Mouse (Mus musculus): ENCODE measurements at regions not wholly inside any gene's neighbourhood (a gene's known extent, or its start where the extent isn't known, plus 50 kb on each side); places are given as distances from the start of the nearest gene placed in this dataset.

GRCm38 (mm10) chr1:35765692-35766091, 302.5 kb upstream of the Hs6st1 start:
- H3K9me3 ChIP-seq (ENCODE audit: low read length) = peaks cover 4% of the 10 kb centered on the region; the same call in 1 of the 2 replicates
- H3K4me1 ChIP-seq (replicated peaks; ENCODE audit: low read depth, low read length) = peaks cover 11% of the 10 kb centered on the region
- H3K4me3 ChIP-seq (replicated peaks; ENCODE audit: low read length) = no peak overlapping the region

DNA sequence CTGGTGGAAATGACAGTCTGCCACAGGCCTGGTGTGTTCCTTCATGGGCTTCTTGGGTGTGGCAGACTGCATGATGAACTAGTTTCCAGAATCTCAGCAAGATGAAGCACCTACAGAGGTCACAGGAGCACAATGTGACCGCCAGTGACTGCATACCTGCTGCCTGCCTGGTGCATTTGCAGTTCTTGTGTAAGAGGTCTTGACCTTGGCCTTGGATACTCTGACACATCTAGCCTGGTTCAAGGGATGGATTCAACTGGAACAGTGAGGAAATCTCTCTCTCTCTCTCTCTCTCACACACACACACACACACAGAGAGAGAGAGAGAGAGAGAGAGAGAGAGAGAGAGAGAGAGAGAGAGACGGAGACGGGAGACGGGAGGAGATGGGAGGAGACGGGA, 301.9 kb upstream of the Hs6st1 start:
- Histone ChIP-seq H3K36me3 (ENCODE audit: insufficient read depth, low read length) (no peaks in the 10 kb centered on the region), H3K4me3 (replicated peaks; ENCODE audit: low read length) (no peak overlapping the region), H3K9me3 (ENCODE audit: low read length) (peaks cover 4% of the 10 kb centered on the region; the same call in 1 of the 2 replicates), H3K27me3 (ENCODE audit: insufficient read depth, low read length) (no peaks in the 10 kb centered on the region), H3K4me1 (replicated peaks; ENCODE audit: low read depth, low read length) (peaks cover 11% of the 10 kb centered on the region)
- TF ChIP-seq POU5F1 (IDR thresholded peaks at IDR 0.05; ENCODE audit: borderline replicate concordance, low read length) = no peak
- TF ChIP-seq NANOG (IDR thresholded peaks at IDR 0.05; ENCODE audit: borderline replicate concordance, low read length) = no peak
- no peak for TF ChIP-seq CTCF (conservative IDR thresholded peaks at IDR 0.05; ENCODE audit: low read length)

More at GRCm38 (mm10) chr1:35765692-35766091, 302.5 kb upstream of the Hs6st1 start:
- Histone ChIP-seq H3K36me3 (ENCODE audit: insufficient read depth, low read length) (no peaks in the 10 kb centered on the region), H3K27me3 (ENCODE audit: insufficient read depth, low read length) (no peaks in the 10 kb centered on the region)
- TF ChIP-seq CTCF (conservative IDR thresholded peaks at IDR 0.05; ENCODE audit: low read length) = no peak; the same call in 1 of the 2 replicates
- TF ChIP-seq POU5F1 (IDR thresholded peaks at IDR 0.05; ENCODE audit: borderline replicate concordance, low read length) = no peak

DNA sequence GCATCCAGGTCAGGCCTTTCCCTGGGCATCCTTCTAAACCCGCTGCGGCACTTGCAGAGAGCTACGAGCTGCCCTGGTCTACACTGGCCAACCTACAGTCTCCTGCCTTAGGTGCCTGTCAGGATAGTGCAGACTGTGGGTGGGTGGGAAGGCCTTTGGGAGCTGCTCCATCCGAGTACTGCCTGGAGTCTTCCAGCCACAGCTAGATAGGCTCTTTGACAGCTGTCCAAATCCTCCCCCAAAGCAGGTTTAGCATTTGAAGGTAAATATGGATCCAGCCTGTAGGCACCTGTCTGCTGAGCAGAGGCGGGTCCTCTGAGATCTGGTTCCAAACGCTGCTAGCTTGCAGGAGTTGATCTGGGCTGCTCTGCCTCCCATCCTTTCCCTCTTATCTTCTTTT, 295.6 kb upstream of the Hs6st1 start:
- no peak overlapping the region for H3K4me3 ChIP-seq (replicated peaks; ENCODE audit: low read length)

DNA sequence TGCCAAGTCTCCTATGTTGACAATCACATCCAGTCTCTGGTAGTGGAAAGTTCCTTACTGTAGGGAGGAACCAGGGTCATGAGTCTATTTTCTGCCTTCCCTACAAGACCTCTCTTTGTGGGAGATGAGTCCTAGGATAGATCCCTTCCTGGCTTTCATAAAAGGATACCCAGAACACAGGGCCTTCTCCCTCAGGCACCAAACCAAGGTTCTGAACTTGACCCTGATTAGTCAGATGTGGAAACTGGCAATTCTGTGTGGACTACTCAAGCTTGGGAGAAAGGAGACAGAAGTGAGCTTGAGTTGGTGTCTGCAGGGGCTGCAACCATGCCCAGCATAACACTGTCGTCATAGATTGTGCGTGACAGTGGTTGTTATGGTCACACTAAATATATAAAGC, 293.6 kb upstream of the Hs6st1 start:
- Histone ChIP-seq H3K27me3 (ENCODE audit: insufficient read depth, low read length) (no peaks in the 10 kb centered on the region), H3K9me3 (ENCODE audit: low read length) (no peaks in the 10 kb centered on the region), H3K36me3 (ENCODE audit: insufficient read depth, low read length) (no peaks in the 10 kb centered on the region), H3K4me1 (replicated peaks; ENCODE audit: low read depth, low read length) (no peaks in the 10 kb centered on the region), H3K4me3 (replicated peaks; ENCODE audit: low read length) (no peak overlapping the region)
- TF ChIP-seq NANOG (IDR thresholded peaks at IDR 0.05; ENCODE audit: borderline replicate concordance, low read length) (no peak), POU5F1 (IDR thresholded peaks at IDR 0.05; ENCODE audit: borderline replicate concordance, low read length) (no peak), CTCF (conservative IDR thresholded peaks at IDR 0.05; ENCODE audit: low read length) (no peak)

More for the DNA sequence above, 295.6 kb upstream of the Hs6st1 start:
- Histone ChIP-seq H3K27me3 (ENCODE audit: insufficient read depth, low read length) (no peaks in the 10 kb centered on the region), H3K9me3 (ENCODE audit: low read length) (no peaks in the 10 kb centered on the region), H3K4me1 (replicated peaks; ENCODE audit: low read depth, low read length) (no peaks in the 10 kb centered on the region), H3K36me3 (ENCODE audit: insufficient read depth, low read length) (no peaks in the 10 kb centered on the region)
- no peak for TF ChIP-seq NANOG (IDR thresholded peaks at IDR 0.05; ENCODE audit: borderline replicate concordance, low read length)
- TF ChIP-seq POU5F1 (IDR thresholded peaks at IDR 0.05; ENCODE audit: borderline replicate concordance, low read length) = no peak
- TF ChIP-seq CTCF (conservative IDR thresholded peaks at IDR 0.05; ENCODE audit: low read length) = no peak

DNA sequence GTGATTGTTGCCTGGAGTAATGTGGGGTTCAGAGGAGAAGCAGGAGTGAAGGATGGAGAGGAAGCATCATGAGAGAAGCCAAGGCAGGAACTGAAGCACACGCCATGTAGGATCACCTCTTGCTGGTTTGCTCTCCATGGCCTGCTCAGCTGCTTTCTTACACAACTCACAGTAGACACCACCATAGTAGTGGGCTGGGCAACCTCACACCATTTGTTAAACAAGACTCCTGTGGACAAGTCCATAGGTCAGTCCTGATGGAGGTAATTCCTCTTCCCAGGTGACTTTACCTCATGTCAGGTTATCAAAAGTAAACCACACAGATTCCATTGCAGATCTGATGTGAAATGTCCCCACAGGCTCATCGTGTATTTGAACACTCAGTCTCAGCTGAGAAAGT, 285.5 kb upstream of the Hs6st1 start:
- H3K9me3 ChIP-seq (ENCODE audit: low read length) = peaks cover 53% of the 10 kb centered on the region
- H3K36me3 ChIP-seq (ENCODE audit: insufficient read depth, low read length) = no peaks in the 10 kb centered on the region
- TF ChIP-seq POU5F1 (IDR thresholded peaks at IDR 0.05; ENCODE audit: borderline replicate concordance, low read length) = no peak
- no peak for TF ChIP-seq NANOG (IDR thresholded peaks at IDR 0.05; ENCODE audit: borderline replicate concordance, low read length)
- TF ChIP-seq CTCF (conservative IDR thresholded peaks at IDR 0.05; ENCODE audit: low read length) = no peak
- H3K4me3 ChIP-seq (replicated peaks; ENCODE audit: low read length) = no peak overlapping the region
- H3K27me3 ChIP-seq (ENCODE audit: insufficient read depth, low read length) = no peaks in the 10 kb centered on the region
- H3K4me1 ChIP-seq (replicated peaks; ENCODE audit: low read depth, low read length) = no peaks in the 10 kb centered on the region

- no peak for TF ChIP-seq POU5F1 (IDR thresholded peaks at IDR 0.05; ENCODE audit: borderline replicate concordance, low read length)
- no peak for TF ChIP-seq CTCF (conservative IDR thresholded peaks at IDR 0.05; ENCODE audit: low read length)
- no peak for TF ChIP-seq NANOG (IDR thresholded peaks at IDR 0.05; ENCODE audit: borderline replicate concordance, low read length)
- Histone ChIP-seq H3K36me3 (ENCODE audit: insufficient read depth, low read length) (no peaks in the 10 kb centered on the region), H3K27me3 (ENCODE audit: insufficient read depth, low read length) (no peaks in the 10 kb centered on the region), H3K4me3 (replicated peaks; ENCODE audit: low read length) (no peak overlapping the region), H3K4me1 (replicated peaks; ENCODE audit: low read depth, low read length) (no peaks in the 10 kb centered on the region), H3K9me3 (ENCODE audit: low read length) (peaks cover 61% of the 10 kb centered on the region)
Measured at GRCm38 (mm10) chr1:35783427-35783826, 284.8 kb upstream of the Hs6st1 start.

- H3K9me3 ChIP-seq (ENCODE audit: low read length) = peaks cover 59% of the 10 kb centered on the region
- H3K4me3 ChIP-seq (replicated peaks; ENCODE audit: low read length) = no peak overlapping the region
- H3K4me1 ChIP-seq (replicated peaks; ENCODE audit: low read depth, low read length) = no peaks in the 10 kb centered on the region
- no peak for TF ChIP-seq CTCF (conservative IDR thresholded peaks at IDR 0.05; ENCODE audit: low read length)
- no peak for TF ChIP-seq NANOG (IDR thresholded peaks at IDR 0.05; ENCODE audit: borderline replicate concordance, low read length)
- TF ChIP-seq POU5F1 (IDR thresholded peaks at IDR 0.05; ENCODE audit: borderline replicate concordance, low read length) = no peak
- no peaks in the 10 kb centered on the region for H3K27me3 ChIP-seq (ENCODE audit: insufficient read depth, low read length)
- H3K36me3 ChIP-seq (ENCODE audit: insufficient read depth, low read length) = no peaks in the 10 kb centered on the region
Measured at GRCm38 (mm10) chr1:35786241-35786640, 282.0 kb upstream of the Hs6st1 start.

DNA sequence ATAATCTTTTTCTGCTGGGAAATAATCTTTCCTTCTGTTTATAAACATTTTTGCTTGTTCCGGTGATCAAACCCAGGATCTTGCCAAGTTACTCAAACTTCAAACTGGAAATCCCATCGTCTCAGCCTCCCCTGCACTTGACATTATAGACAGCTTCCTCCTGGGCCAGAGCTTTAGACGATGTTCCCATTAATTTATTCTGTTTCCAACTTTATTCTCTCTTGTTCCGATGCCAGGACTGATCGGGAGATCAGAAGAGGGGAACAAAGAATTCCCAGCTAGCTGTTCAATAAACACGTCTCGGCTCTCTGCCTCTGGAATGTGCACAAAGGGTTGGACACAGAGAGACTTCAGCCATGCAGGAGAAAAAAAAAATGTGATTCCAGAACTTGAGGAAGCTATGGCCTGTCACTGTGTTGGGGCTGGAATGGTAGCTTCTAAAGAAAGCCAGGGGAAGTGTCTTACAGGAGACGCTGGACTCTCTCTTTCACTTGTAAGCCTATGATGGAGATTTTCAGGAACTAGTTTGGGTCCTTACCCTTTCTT, 281.5 kb upstream of the Hs6st1 start:
- Histone ChIP-seq H3K4me3 (replicated peaks; ENCODE audit: low read length) (no peak overlapping the region), H3K27me3 (ENCODE audit: insufficient read depth, low read length) (no peaks in the 10 kb centered on the region), H3K4me1 (replicated peaks; ENCODE audit: low read depth, low read length) (no peaks in the 10 kb centered on the region), H3K36me3 (ENCODE audit: insufficient read depth, low read length) (no peaks in the 10 kb centered on the region), H3K9me3 (ENCODE audit: low read length) (peaks cover 56% of the 10 kb centered on the region)
- no peak for TF ChIP-seq CTCF (conservative IDR thresholded peaks at IDR 0.05; ENCODE audit: low read length)
- no peak for TF ChIP-seq POU5F1 (IDR thresholded peaks at IDR 0.05; ENCODE audit: borderline replicate concordance, low read length)
- no peak for TF ChIP-seq NANOG (IDR thresholded peaks at IDR 0.05; ENCODE audit: borderline replicate concordance, low read length)

DNA sequence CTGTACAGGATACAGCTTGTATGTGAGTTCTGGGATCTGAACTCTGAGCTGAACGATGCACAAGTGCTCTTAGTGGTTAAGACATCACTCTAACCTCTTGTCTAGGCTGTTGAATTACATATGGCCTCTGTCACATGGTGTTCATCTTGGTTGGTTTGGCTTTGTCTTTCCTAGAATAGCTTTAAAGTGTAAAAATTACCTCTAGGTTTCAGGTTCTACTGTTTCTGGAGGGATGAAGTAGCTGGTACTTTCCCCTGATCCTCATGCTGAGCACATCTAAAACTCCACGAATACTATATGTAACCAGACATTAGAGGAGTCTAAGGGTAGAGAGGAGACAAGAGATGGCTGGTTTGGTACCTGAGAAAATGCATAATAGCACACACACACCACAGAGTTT, 271.1 kb upstream of the Hs6st1 start:
- H3K36me3 ChIP-seq (ENCODE audit: insufficient read depth, low read length) = no peaks in the 10 kb centered on the region
- TF ChIP-seq NANOG (IDR thresholded peaks at IDR 0.05; ENCODE audit: borderline replicate concordance, low read length) (no peak), CTCF (conservative IDR thresholded peaks at IDR 0.05; ENCODE audit: low read length) (no peak), POU5F1 (IDR thresholded peaks at IDR 0.05; ENCODE audit: borderline replicate concordance, low read length) (no peak)
- peaks cover 41% of the 10 kb centered on the region for H3K9me3 ChIP-seq (ENCODE audit: low read length)
- H3K4me3 ChIP-seq (replicated peaks; ENCODE audit: low read length) = no peak overlapping the region
- no peaks in the 10 kb centered on the region for H3K4me1 ChIP-seq (replicated peaks; ENCODE audit: low read depth, low read length)
- no peaks in the 10 kb centered on the region for H3K27me3 ChIP-seq (ENCODE audit: insufficient read depth, low read length)

All from E14TG2a.4 (cell line).